Mouse (Mus musculus) CD4-positive, CD25-positive, alpha-beta regulatory T cell (primary cell): ENCODE measurements around the gene Olfr601. TPM values are rescaled to one million over a fixed set of nuclear protein-coding genes. Genes with fewer than 3 reads are reported as not detected.

Source experiments
- polyA plus RNA-seq: library from polyadenylated mRNA; unstranded; fragments of 100-300 nt; shearing (Covaris generic); gene quantifications from one replicate; pipeline ENCODE4 v1.2.1, GENCODE M21; 2017

Olfr601 gene
- polyA plus RNA-seq: 0.16 TPM

GRCm38 (mm10) chr7:103362555-103362954 lies at the start of gene Olfr601:
Olfr601 (minus strand) TSS chr7:103362655.

GRCm38 (mm10) chr7:103386077-103386476 lies 23.6 kb upstream of the Olfr601 start, which contains the start of gene Olfr603:
Olfr603 (minus strand) TSS chr7:103386177.

GRCm38 (mm10) chr7:103349569-103349968 lies 12.9 kb downstream of the Olfr601 start, which contains the start of gene Olfr600:
Olfr600 (minus strand) TSS chr7:103349669.

DNA sequence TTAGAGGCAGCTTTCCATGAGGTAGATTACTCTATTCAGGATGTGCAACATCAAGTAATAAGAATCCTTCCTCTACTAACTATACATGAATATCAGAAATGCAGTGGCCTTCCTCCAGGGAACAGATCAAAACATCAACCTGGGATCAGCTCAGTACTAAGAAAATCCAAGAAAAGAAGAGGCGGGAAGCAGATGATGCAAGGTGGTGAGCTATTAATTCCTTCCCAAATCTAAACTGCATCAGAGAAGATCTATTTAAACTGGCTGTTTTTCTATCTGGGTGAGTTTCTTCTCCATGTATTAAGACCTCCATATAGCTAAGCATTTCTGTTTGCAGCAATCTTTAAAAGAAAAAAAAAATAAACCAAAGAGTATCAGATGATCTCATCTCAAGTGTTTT lies 26.8 kb downstream of the Olfr601 start, which contains the start of gene Olfr599:
Gene Olfr599 (plus strand): TSS at position 301 of the 400 bp plus-strand sequence.

GRCm38 (mm10) chr7:103323268-103323667 lies 39.2 kb downstream of the Olfr601 start, which contains the start of gene Olfr598:
Olfr598 (plus strand) TSS chr7:103323568.

DNA sequence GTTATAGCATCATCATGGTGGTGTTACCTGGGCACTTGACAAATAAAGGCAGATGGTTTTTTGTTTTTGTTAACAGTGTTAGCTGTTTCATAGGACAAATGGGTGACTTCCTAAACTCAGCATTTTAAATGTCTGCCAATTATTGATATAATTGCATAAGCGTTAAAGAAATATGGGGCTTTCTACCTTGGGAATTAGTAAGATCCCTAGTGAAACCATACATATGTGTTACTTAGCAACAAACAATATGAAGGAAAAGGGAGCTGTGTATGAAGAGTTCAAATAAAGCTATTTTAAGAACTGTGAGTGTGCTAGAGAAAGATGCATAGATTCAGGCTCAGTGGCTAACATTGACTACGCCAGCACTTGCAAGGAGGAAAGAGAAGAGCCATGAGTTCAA lies 46.4 kb downstream of the Olfr601 start, which contains the start of gene Olfr597:
Gene Olfr597 (plus strand): TSS at position 301 of the 400 bp plus-strand sequence.

Other genes starting within 250 kb of the Olfr601 start
- not detected for gene Olfr586, start 237.0 kb downstream of the Olfr601 start, polyA plus RNA-seq
- gene Olfr588-ps1, start 221.8 kb downstream of the Olfr601 start, polyA plus RNA-seq: not detected
- not detected for gene Olfr589, start 206.3 kb downstream of the Olfr601 start, polyA plus RNA-seq
- not detected for gene Olfr591, start 184.3 kb downstream of the Olfr601 start, polyA plus RNA-seq
- not detected for gene Olfr592, start 177.9 kb downstream of the Olfr601 start, polyA plus RNA-seq
- gene Olfr593, start 150.8 kb downstream of the Olfr601 start, polyA plus RNA-seq: not detected
- not detected for gene Olfr594, start 145.7 kb downstream of the Olfr601 start, polyA plus RNA-seq
- not detected for gene Usp17ld, start 110.2 kb downstream of the Olfr601 start, polyA plus RNA-seq
- not detected for gene Olfr596, start 57.0 kb downstream of the Olfr601 start, polyA plus RNA-seq
- gene Olfr597, start 46.3 kb downstream of the Olfr601 start, polyA plus RNA-seq: 0.11 TPM
- not detected for gene Olfr598, start 39.1 kb downstream of the Olfr601 start, polyA plus RNA-seq
- gene Olfr599, start 26.7 kb downstream of the Olfr601 start, polyA plus RNA-seq: not detected
- 0.19 TPM for gene Olfr600, start 13.0 kb downstream of the Olfr601 start, polyA plus RNA-seq
- gene Olfr603, start 23.5 kb upstream of the Olfr601 start, polyA plus RNA-seq: not detected
- not detected for gene Usp17lc, start 52.4 kb upstream of the Olfr601 start, polyA plus RNA-seq
- gene Olfr605, start 82.8 kb upstream of the Olfr601 start, polyA plus RNA-seq: not detected
- gene Olfr606, start 86.4 kb upstream of the Olfr601 start, polyA plus RNA-seq: not detected
- gene Olfr607, start 101.5 kb upstream of the Olfr601 start, polyA plus RNA-seq: 0.07 TPM
- gene Olfr608, start 107.2 kb upstream of the Olfr601 start, polyA plus RNA-seq: not detected
- not detected for gene Olfr609, start 135.4 kb upstream of the Olfr601 start, polyA plus RNA-seq
- not detected for gene Olfr610, start 149.5 kb upstream of the Olfr601 start, polyA plus RNA-seq
- not detected for gene Olfr611, start 158.2 kb upstream of the Olfr601 start, polyA plus RNA-seq
- not detected for gene Olfr612, start 180.1 kb upstream of the Olfr601 start, polyA plus RNA-seq
- gene Olfr613, start 185.4 kb upstream of the Olfr601 start, polyA plus RNA-seq: not detected
- not detected for gene Olfr615, start 193.4 kb upstream of the Olfr601 start, polyA plus RNA-seq
- gene Olfr616, start 206.5 kb upstream of the Olfr601 start, polyA plus RNA-seq: not detected
- not detected for gene Olfr617, start 210.4 kb upstream of the Olfr601 start, polyA plus RNA-seq
- not detected for gene Olfr618, start 227.4 kb upstream of the Olfr601 start, polyA plus RNA-seq
- gene Olfr619, start 237.9 kb upstream of the Olfr601 start, polyA plus RNA-seq: not detected
- 0.11 TPM for gene Olfr620, start 249.9 kb upstream of the Olfr601 start, polyA plus RNA-seq